Mouse (Mus musculus) heart, embryonic 12.5 days (tissue): ENCODE data around the gene Lzts2. TPM values are rescaled to one million over a fixed set of nuclear protein-coding genes. Genes with fewer than 3 reads are reported as not detected.
A peak's percentile ranks its signal among the peaks of the same experiment; 100 is the strongest.
"Not testable (repeated sequence)": the region's sequence is repeated elsewhere in the genome, so short reads cannot be mapped to it uniquely, and the experiment has no call there.

Experiments used
- ATAC-seq: fragments of 200-750 bp; cut with Nextera tagmentation; 2 replicates; pipeline ENCODE4 v1.8.0; 2017; ENCODE audit warnings: moderate TSS enrichment, moderate library complexity; ENCODE audit not compliant: insufficient number of reproducible peaks, low FRiP score
- H3K27ac ChIP-seq: fragments of 300-500 bp; sonication (generic); 2 replicates; pipeline ENCODE4 v1.5.1; 2016; ENCODE audit warnings: mild to moderate bottlenecking, moderate library complexity; ENCODE audit not compliant: poor library complexity, severe bottlenecking
- H3K27me3 ChIP-seq: fragments of 300-500 bp; sonication (generic); replicated peaks from 2 replicates; pipeline ENCODE4 v1.6.1; 2016; ENCODE audit warnings: mild to moderate bottlenecking, moderate library complexity
- H3K36me3 ChIP-seq: fragments of 300-500 bp; sonication (generic); 2 replicates; pipeline ENCODE4 v1.6.1; 2016; ENCODE audit warnings: mild to moderate bottlenecking, moderate library complexity
- H3K4me1 ChIP-seq: fragments of 300-500 bp; sonication (generic); replicated peaks from 2 replicates; pipeline ENCODE4 v1.6.1; 2016; ENCODE audit warnings: mild to moderate bottlenecking
- H3K4me2 ChIP-seq: fragments of 300-500 bp; sonication (generic); 2 replicates; pipeline ENCODE4 v1.6.1; 2016; ENCODE audit warnings: mild to moderate bottlenecking, moderate library complexity
- H3K4me3 ChIP-seq: fragments of 300-500 bp; sonication (generic); 2 replicates; pipeline ENCODE4 v1.5.1; 2016; ENCODE audit warnings: mild to moderate bottlenecking
- H3K9ac ChIP-seq: fragments of 300-500 bp; sonication (generic); 2 replicates; pipeline ENCODE4 v1.6.1; 2016; ENCODE audit warnings: mild to moderate bottlenecking, moderate library complexity
- H3K9me3 ChIP-seq: fragments of 300-500 bp; sonication (generic); replicated peaks from 2 replicates; pipeline ENCODE4 v1.6.1; 2016; ENCODE audit warnings: mild to moderate bottlenecking, moderate library complexity
- WGBS: fragments of 180-500 bp; shearing (Covaris S2); methylation state at CpG from one replicate; pipeline ENCODE4 v1.1.7; 2016; 5-methylcytosine and 5-hydroxymethylcytosine counted together
- polyA plus RNA-seq: library from polyadenylated mRNA; unstranded; fragments of >200 nt; fragmentation: Nextera tagmentation; extraction: Ambion mirVana; gene quantifications from 2 replicates; pipeline ENCODE4 v1.2.1, GENCODE M21; 2016

Lzts2 gene
- polyA plus RNA-seq, 1 experiment from 2014 or later: 58.5 TPM

GRCm38 (mm10) chr19:45026958-45027670 is 12.9 kb downstream of the Lzts2 start:
- no peak overlapping the region for H3K4me2 ChIP-seq
- no peaks in the 10 kb centered on the region for H3K9me3 ChIP-seq
- no peak for ATAC-seq
- H3K27me3 ChIP-seq: no peaks in the 10 kb centered on the region
- no peak overlapping the region for H3K27ac ChIP-seq
- no peak overlapping the region for H3K9ac ChIP-seq
- WGBS: 71% methylated on average over 6 of the region's 6 CpGs
- no peak overlapping the region for H3K4me3 ChIP-seq
- peaks cover 31% of the 10 kb centered on the region for H3K4me1 ChIP-seq
- H3K36me3 ChIP-seq: peaks cover 62% of the 10 kb centered on the region

- ATAC-seq: no peak
- no peak overlapping the region for H3K4me3 ChIP-seq
- H3K27me3 ChIP-seq: no peaks in the 10 kb centered on the region
- H3K9me3 ChIP-seq: no peaks in the 10 kb centered on the region
- peaks cover 38% of the 10 kb centered on the region for H3K4me1 ChIP-seq
- no peak overlapping the region for H3K9ac ChIP-seq
- WGBS: 85% methylated on average over 6 of the region's 6 CpGs
- 0 out of 2 replicates have a peak overlapping the region, but pooled peaks have one; percentile 28 for H3K27ac ChIP-seq
- H3K4me2 ChIP-seq: no peak overlapping the region
- peaks cover 57% of the 10 kb centered on the region for H3K36me3 ChIP-seq
Observed at GRCm38 (mm10) chr19:45027848-45028247, 13.6 kb downstream of the Lzts2 start.

GRCm38 (mm10) chr19:45028746-45029145 is 14.5 kb downstream of the Lzts2 start:
- Histone ChIP-seq H3K4me3 (no peak overlapping the region), H3K9me3 (no peaks in the 10 kb centered on the region), H3K27me3 (no peaks in the 10 kb centered on the region), H3K27ac (no peak overlapping the region; the same call in 1 of the 2 replicates), H3K36me3 (peaks cover 49% of the 10 kb centered on the region), H3K4me1 (peaks cover 41% of the 10 kb centered on the region), H3K9ac (0 out of 2 replicates have a peak overlapping the region, but pooled peaks have one; percentile 8), H3K4me2 (0 out of 2 replicates have a peak overlapping the region, but pooled peaks have one; percentile 14)
- 56% methylated on average over 19 of the region's 19 CpGs for WGBS
- ATAC-seq: no peak

GRCm38 (mm10) chr19:45029571-45029970 is 15.4 kb downstream of the Lzts2 start:
- H3K27me3 ChIP-seq: no peaks in the 10 kb centered on the region
- H3K36me3 ChIP-seq: peaks cover 40% of the 10 kb centered on the region
- H3K4me2 ChIP-seq: no peak overlapping the region
- no peak overlapping the region for H3K9ac ChIP-seq
- no peaks in the 10 kb centered on the region for H3K9me3 ChIP-seq
- no peak overlapping the region for H3K27ac ChIP-seq
- H3K4me3 ChIP-seq: no peak overlapping the region
- ATAC-seq: no peak
- peaks cover 41% of the 10 kb centered on the region for H3K4me1 ChIP-seq
- WGBS: 56% methylated on average over 9 of the region's 9 CpGs

- 29% methylated on average over 8 of the region's 8 CpGs for WGBS
- no peak overlapping the region for H3K27ac ChIP-seq
Observed at GRCm38 (mm10) chr19:45030111-45030510, 15.9 kb downstream of the Lzts2 start.

GRCm38 (mm10) chr19:45030746-45031693 is 16.8 kb downstream of the Lzts2 start:
- H3K4me3 ChIP-seq: peak overlapping the region; percentile 13; the same call in 1 of the 2 replicates
- 0 out of 2 replicates have a peak, but pooled peaks have one; percentile 28 for ATAC-seq

More at GRCm38 (mm10) chr19:45030111-45030510, 15.9 kb downstream of the Lzts2 start:
- ATAC-seq: no peak
- Histone ChIP-seq H3K4me3 (no peak overlapping the region), H3K36me3 (peaks cover 36% of the 10 kb centered on the region), H3K4me2 (no peak overlapping the region), H3K27me3 (peaks cover 1% of the 10 kb centered on the region; the same call in 1 of the 2 replicates), H3K9me3 (no peaks in the 10 kb centered on the region), H3K4me1 (peaks cover 41% of the 10 kb centered on the region), H3K9ac (no peak overlapping the region)

GRCm38 (mm10) chr19:45031780-45032179 is 17.6 kb downstream of the Lzts2 start:
- Histone ChIP-seq H3K4me2 (no peak overlapping the region), H3K36me3 (peaks cover 19% of the 10 kb centered on the region), H3K4me1 (peaks cover 41% of the 10 kb centered on the region), H3K9me3 (no peaks in the 10 kb centered on the region), H3K27ac (no peak overlapping the region), H3K27me3 (peaks cover 18% of the 10 kb centered on the region), H3K9ac (no peak overlapping the region), H3K4me3 (no peak overlapping the region)
- ATAC-seq: no peak
- 17% methylated on average over 4 of the region's 4 CpGs for WGBS

More at GRCm38 (mm10) chr19:45030746-45031693, 16.8 kb downstream of the Lzts2 start:
- WGBS: 41% methylated on average over 20 of the region's 20 CpGs
- Histone ChIP-seq H3K9ac (peak overlapping the region; percentile 26; the same call in 1 of the 2 replicates), H3K4me1 (peaks cover 41% of the 10 kb centered on the region), H3K27ac (no peak overlapping the region), H3K27me3 (peaks cover 11% of the 10 kb centered on the region), H3K4me2 (peak overlapping the region; percentile 62), H3K9me3 (no peaks in the 10 kb centered on the region), H3K36me3 (peaks cover 27% of the 10 kb centered on the region)

GRCm38 (mm10) chr19:45032570-45033332 is 18.5 kb downstream of the Lzts2 start:
- ATAC-seq: no peak
- Histone ChIP-seq H3K4me3 (no peak overlapping the region), H3K27me3 (peaks cover 28% of the 10 kb centered on the region), H3K4me1 (peaks cover 41% of the 10 kb centered on the region), H3K27ac (no peak overlapping the region), H3K4me2 (no peak overlapping the region), H3K9me3 (no peaks in the 10 kb centered on the region), H3K36me3 (peaks cover 10% of the 10 kb centered on the region), H3K9ac (peak overlapping the region; percentile 17; the same call in 1 of the 2 replicates)
- whole genome bisulfite sequencing: 47% methylated on average over 17 of the region's 17 CpGs

- Histone ChIP-seq H3K4me3 (no peak overlapping the region), H3K27ac (no peak overlapping the region), H3K4me2 (no peak overlapping the region), H3K36me3 (no peaks in the 10 kb centered on the region), H3K9ac (no peak overlapping the region), H3K4me1 (peaks cover 12% of the 10 kb centered on the region), H3K9me3 (no peaks in the 10 kb centered on the region), H3K27me3 (peaks cover 67% of the 10 kb centered on the region)
- no peak for ATAC-seq
- 27% methylated on average over 16 of the region's 16 CpGs for WGBS
Observed at GRCm38 (mm10) chr19:45036867-45037266, 22.7 kb downstream of the Lzts2 start.

GRCm38 (mm10) chr19:45038198-45038597 is 24.0 kb downstream of the Lzts2 start:
- H3K36me3 ChIP-seq, H3K4me2 ChIP-seq, H3K4me3 ChIP-seq, H3K4me1 ChIP-seq, H3K9ac ChIP-seq, ATAC-seq, H3K9me3 ChIP-seq, H3K27ac ChIP-seq: not testable (repeated sequence)
- peaks cover 79% of the 10 kb centered on the region for H3K27me3 ChIP-seq
- WGBS: 84% methylated on average over 7 of the region's 7 CpGs
